In genomic region chr4:135420961-135421360, GRCm38 (mm10) we compare ENCODE assay signal across 12 mouse cellular contexts.
"Had no signal": no experiment of that assay in that cellular context is flagged by ENCODE, and none has a peak within 500 bp of the region (broad histone marks: within the 10 kb centered on the region; RNA-seq: fewer than 3 reads in every experiment).

No protein-coding gene starts in this region.

- H3K4me2 ChIP-seq: liver, embryonic 11.5 days; liver, embryonic 15.5 days; midbrain, embryonic 13.5 days had no signal

- H3K27ac ChIP-seq: left cerebral cortex, adult 2 months; limb, embryonic 10.5 days; liver, embryonic 15.5 days; midbrain, embryonic 13.5 days had no signal

- H3K27me3 ChIP-seq: liver, embryonic 15.5 days; midbrain, embryonic 13.5 days had no signal

- H3K9me3 ChIP-seq: limb, embryonic 10.5 days; liver, embryonic 15.5 days; midbrain, embryonic 13.5 days had no signal

- H3K4me1 ChIP-seq: limb, embryonic 10.5 days; midbrain, embryonic 13.5 days had no signal

- H3K9ac ChIP-seq: liver, embryonic 15.5 days; midbrain, embryonic 13.5 days had no signal

- H3K4me3 ChIP-seq: left cerebral cortex, adult 2 months; limb, embryonic 10.5 days; liver, embryonic 15.5 days; midbrain, embryonic 13.5 days had no signal

- ATAC-seq: lung, postnatal 0 days; midbrain, embryonic 13.5 days had no signal

- DNase-seq: kidney, postnatal 14 days; lung, adult 2 months; lung, postnatal 36 days; right cerebral cortex, adult 18-20 months; right cerebral cortex, postnatal 25 days; thymus, postnatal 4 days had no signal
